Mouse (Mus musculus) CH12.LX (cell line): ENCODE results near the gene Gphb5. TPM values are rescaled to one million over a fixed set of nuclear protein-coding genes. Genes with fewer than 3 reads are reported as not detected.

Experiments used
- DNase-seq: peaks from one replicate; pipeline ENCODE4 v3.0.0-alpha.2; 2013; ENCODE audit errors: extremely low read depth
- H3K27ac ChIP-seq: 2 replicates; pipeline ENCODE4 v1.5.1; 2012; ENCODE audit warnings: low read depth, mild to moderate bottlenecking, control low read depth, moderate library complexity; ENCODE audit not compliant: insufficient read depth
- H3K27me3 ChIP-seq: replicated peaks from 2 replicates; pipeline ENCODE3; 2012; ENCODE audit warnings: inconsistent platforms
- H3K36me3 ChIP-seq, 2 experiments: replicated peaks in 1 of 2; 2 replicates each; pipeline versions ENCODE3 to v1.6.1; 2012; ENCODE audit warnings: inconsistent platforms in 1 of 2, low read length in 1 of 2, mild to moderate bottlenecking in 1 of 2, mixed read lengths in 1 of 2, moderate library complexity in 1 of 2; ENCODE audit not compliant: control insufficient read depth in 1 of 2, insufficient read depth in 1 of 2
- H3K4me1 ChIP-seq, 2 experiments: 2 replicates each; pipeline ENCODE4 v1.6.1; 2012; ENCODE audit warnings: inconsistent platforms in 1 of 2, moderate library complexity in 1 of 2; ENCODE audit not compliant: insufficient read depth in 2 of 2, control insufficient read depth in 1 of 2
- H3K4me2 ChIP-seq: 2 replicates; pipeline ENCODE4 v1.6.1; 2012; ENCODE audit warnings: low read depth, mild to moderate bottlenecking, control low read depth; ENCODE audit not compliant: poor library complexity, insufficient read depth, severe bottlenecking
- H3K4me3 ChIP-seq, 3 experiments: fragments of 150-350 bp in 1 of 3; sonication (generic) in 1 of 3; replicated peaks in 1 of 3; 2 replicates each; pipeline versions ENCODE3 to v1.5.1; 2011 to 2012; ENCODE audit warnings: low read depth in 2 of 3, low read length in 2 of 3, mild to moderate bottlenecking in 2 of 3, moderate library complexity in 2 of 3, control low read depth in 1 of 3, improper control_type of control experiment in 1 of 3, inconsistent platforms in 1 of 3, mixed read lengths in 1 of 3; ENCODE audit not compliant: poor library complexity in 1 of 3
- H3K79me2 ChIP-seq: replicated peaks from 2 replicates; pipeline ENCODE4 v1.6.1; 2012; ENCODE audit warnings: mild to moderate bottlenecking, moderate library complexity; ENCODE audit not compliant: control insufficient read depth, poor library complexity, insufficient read depth, severe bottlenecking; ENCODE audit errors: extremely low read depth
- H3K9ac ChIP-seq: 2 replicates; pipeline ENCODE4 v1.6.1; 2012; ENCODE audit warnings: low read depth, mild to moderate bottlenecking, control low read depth, moderate library complexity; ENCODE audit not compliant: insufficient read depth
- H3K9me3 ChIP-seq: replicated peaks from 2 replicates; pipeline ENCODE3; 2012; ENCODE audit warnings: low read length, inconsistent platforms, mixed read lengths
- BHLHE40 ChIP-seq: IDR thresholded peaks from 2 replicates; pipeline ENCODE4 v1.6.1; 2011; ENCODE audit warnings: mild to moderate bottlenecking, low read depth, low read length, improper control_type of control experiment
- CHD2 ChIP-seq: IDR thresholded peaks from 2 replicates; pipeline ENCODE4 v1.6.1; 2011; ENCODE audit warnings: low read length, improper control_type of control experiment
- CTCF ChIP-seq, 2 experiments: IDR thresholded peaks in 1 of 2; conservative IDR thresholded peaks in 1 of 2; 2 replicates each; pipeline ENCODE4 v1.5.1; 2011 to 2012; ENCODE audit warnings: low read depth in 2 of 2, low read length in 2 of 2, improper control_type of control experiment in 1 of 2, inconsistent platforms in 1 of 2, mild to moderate bottlenecking in 1 of 2, moderate library complexity in 1 of 2
- E2F4 ChIP-seq: IDR thresholded peaks from 2 replicates; pipeline ENCODE4 v1.6.1; 2011; ENCODE audit warnings: low read depth, low read length, improper control_type of control experiment; ENCODE audit not compliant: insufficient replicate concordance
- ELF1 ChIP-seq: IDR thresholded peaks from 2 replicates; pipeline ENCODE4 v1.6.1; 2014; ENCODE audit warnings: low read depth, mild to moderate bottlenecking, inconsistent platforms, low read length, improper control_type of control experiment
- ETS1 ChIP-seq: conservative IDR thresholded peaks from 2 replicates; pipeline ENCODE4 v1.6.1; 2012; ENCODE audit warnings: low read depth, mild to moderate bottlenecking, inconsistent platforms, low read length, improper control_type of control experiment, moderate library complexity
- JUN ChIP-seq: IDR thresholded peaks from 2 replicates; pipeline ENCODE4 v1.6.1; 2011; ENCODE audit warnings: low read depth, mild to moderate bottlenecking, low read length, improper control_type of control experiment, moderate library complexity; ENCODE audit not compliant: insufficient read depth
- JUND ChIP-seq: conservative IDR thresholded peaks from 2 replicates; pipeline ENCODE4 v1.6.1; 2011; ENCODE audit warnings: low read depth, low read length, improper control_type of control experiment
- KAT2A ChIP-seq: IDR thresholded peaks from 2 replicates; pipeline ENCODE4 v1.6.1; 2012; ENCODE audit warnings: low read length, improper control_type of control experiment, inconsistent platforms; ENCODE audit not compliant: insufficient replicate concordance
- MAFK ChIP-seq: IDR thresholded peaks from 2 replicates; pipeline ENCODE4 v1.6.1; 2011; ENCODE audit warnings: low read length, improper control_type of control experiment; ENCODE audit not compliant: insufficient replicate concordance
- MAX ChIP-seq: IDR thresholded peaks from 2 replicates; pipeline ENCODE4 v1.6.1; 2011; ENCODE audit warnings: low read length, improper control_type of control experiment
- MEF2A ChIP-seq: IDR thresholded peaks from 2 replicates; pipeline ENCODE4 v1.6.1; 2014; ENCODE audit warnings: low read depth, mild to moderate bottlenecking, inconsistent platforms, low read length, improper control_type of control experiment, borderline replicate concordance
- MXI1 ChIP-seq: IDR thresholded peaks from 2 replicates; pipeline ENCODE4 v1.6.1; 2011; ENCODE audit warnings: mild to moderate bottlenecking, low read depth, low read length, improper control_type of control experiment
- NELFE ChIP-seq: IDR thresholded peaks from 2 replicates; pipeline ENCODE4 v1.6.1; 2011; ENCODE audit warnings: low read depth, low read length, improper control_type of control experiment
- NRF1 ChIP-seq: IDR thresholded peaks from 2 replicates; pipeline ENCODE4 v1.6.1; 2014; ENCODE audit warnings: low read depth, mild to moderate bottlenecking, inconsistent platforms, low read length, improper control_type of control experiment, moderate library complexity
- PAX5 ChIP-seq: IDR thresholded peaks from 2 replicates; pipeline ENCODE4 v1.6.1; 2012; ENCODE audit warnings: low read length, inconsistent platforms, mixed read lengths
- POLR2A ChIP-seq: IDR thresholded peaks from 2 replicates; pipeline ENCODE4 v1.6.1; 2011; ENCODE audit warnings: low read depth, mild to moderate bottlenecking, improper control_type of control experiment, low read length
- POLR2AphosphoS2 ChIP-seq: IDR thresholded peaks from 2 replicates; pipeline ENCODE4 v1.6.1; 2011; ENCODE audit warnings: low read depth, low read length, improper control_type of control experiment
- RAD21 ChIP-seq: IDR thresholded peaks from 2 replicates; pipeline ENCODE4 v1.6.1; 2011; ENCODE audit warnings: low read depth, mild to moderate bottlenecking, low read length, improper control_type of control experiment, moderate library complexity
- RCOR1 ChIP-seq: conservative IDR thresholded peaks from 2 replicates; pipeline ENCODE4 v1.6.1; 2012; ENCODE audit warnings: low read depth, mild to moderate bottlenecking, inconsistent platforms, low read length, improper control_type of control experiment
- SMC3 ChIP-seq: IDR thresholded peaks from 2 replicates; pipeline ENCODE4 v1.6.1; 2011; ENCODE audit warnings: low read depth, low read length, improper control_type of control experiment
- TCF12 ChIP-seq: IDR thresholded peaks from 2 replicates; pipeline ENCODE4 v1.6.1; 2014; ENCODE audit warnings: low read depth, mild to moderate bottlenecking, inconsistent platforms, low read length, improper control_type of control experiment
- USF1 ChIP-seq: IDR thresholded peaks from 2 replicates; pipeline ENCODE4 v1.6.1; 2014; ENCODE audit warnings: low read depth, mild to moderate bottlenecking, inconsistent platforms, low read length, improper control_type of control experiment
- USF2 ChIP-seq: conservative IDR thresholded peaks from 2 replicates; pipeline ENCODE4 v1.6.1; 2011; ENCODE audit warnings: low read depth, low read length, improper control_type of control experiment
- ZC3H11A ChIP-seq: IDR thresholded peaks from 2 replicates; pipeline ENCODE4 v1.6.1; 2012; ENCODE audit warnings: low read depth, mild to moderate bottlenecking, inconsistent platforms, low read length, improper control_type of control experiment
- ZKSCAN1 ChIP-seq: IDR thresholded peaks from 2 replicates; pipeline ENCODE4 v1.6.1; 2012; ENCODE audit warnings: low read depth, inconsistent platforms, low read length, improper control_type of control experiment, borderline replicate concordance
- dilution Hi-C: fragments of 300-500 bp; cut with MboI; formaldehyde crosslinking; loops from 2 replicates; pipeline ENCODE4 v1.14.3; 2020; ENCODE audit warnings: low sequenced_read_pairs; ENCODE audit not compliant: extremely low pct_unique_long_range_greater_than_20kb, extremely low pct_ligation_motif_present
- in situ Hi-C: fragments of 300-500 bp; cut with MboI; formaldehyde crosslinking; loops from 3 replicates; pipeline ENCODE4 v1.14.3; 2019; ENCODE audit warnings: low sequenced_read_pairs, low pct_ligation_motif_present, low pct_unique_long_range_greater_than_20kb, mixed read lengths
- polyA plus RNA-seq: library from polyadenylated mRNA; unstranded; fragments of >175 nt; gene quantifications from 2 replicates; pipeline ENCODE4 v1.2.1, GENCODE M21; 2012; ENCODE audit warnings: low read depth; ENCODE audit not compliant: insufficient read length
- total RNA-seq, 2 experiments: library from RNA; depleted of rRNA; stranded (reverse); fragments of 300-350 nt in 1 of 2; fragments of >200 nt in 1 of 2; gene quantifications; 2 replicates each; pipeline ENCODE4 v1.2.3; 2012 to 2014

Gene Gphb5
- total and polyA plus RNA-seq, 3 experiments = not detected

DNA sequence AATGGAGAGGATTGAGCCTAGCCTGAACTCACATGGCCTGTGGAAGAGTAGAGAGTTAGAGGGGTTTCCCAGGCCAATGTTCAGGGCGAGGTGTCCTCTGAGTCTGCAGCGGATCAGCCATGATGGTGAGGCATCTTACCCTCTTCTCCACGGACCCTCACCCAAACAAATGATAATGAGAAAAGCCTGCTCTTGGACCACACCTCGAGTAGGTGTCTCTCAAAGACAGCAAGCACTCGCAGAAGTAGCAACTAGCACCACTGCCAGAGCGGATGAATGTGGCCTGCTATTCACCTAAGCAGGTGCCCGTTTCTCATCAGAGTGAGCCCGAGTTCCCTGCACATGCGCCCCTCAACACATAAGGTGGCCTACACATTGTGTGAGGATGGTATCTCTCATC lies 29.9 kb downstream of the Gphb5 start:
- no peaks in the 10 kb centered on the region for H3K9me3 ChIP-seq
- in situ Hi-C loops = no loop called here

DNA sequence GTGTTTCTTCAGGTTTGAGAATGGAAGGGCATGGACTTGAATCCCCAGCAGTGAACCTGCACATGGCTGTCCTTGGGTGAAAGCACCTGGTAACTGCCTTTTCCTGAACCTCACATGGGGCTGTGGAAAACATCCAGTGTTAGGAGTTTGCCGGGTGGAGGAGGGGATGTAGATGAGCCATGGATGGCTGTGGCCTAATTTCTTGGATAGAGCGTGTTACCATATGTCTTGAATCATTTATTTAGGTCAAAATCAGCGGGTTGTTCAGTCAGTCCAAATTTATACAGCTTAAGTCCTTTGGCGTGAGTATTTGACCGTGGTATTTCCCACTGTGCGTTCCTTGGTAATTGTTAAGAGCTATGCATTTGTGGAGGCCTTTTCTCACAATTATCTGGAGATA lies 40.5 kb downstream of the Gphb5 start:
- dilution Hi-C loops (no loop called here), in situ Hi-C loops (no loop called here)
- H3K36me3 ChIP-seq = no peaks in the 10 kb centered on the region
- no peak overlapping the region for H3K4me3 ChIP-seq
- H3K4me1 ChIP-seq = peaks cover 0 to 6% of the 10 kb centered on the region in 2 experiments; a peak in 2 of 4 replicates
- H3K79me2 ChIP-seq = no peaks in the 10 kb centered on the region
- no peak for TF ChIP-seq E2F4
- TF ChIP-seq MXI1 = no peak
- no peak for TF ChIP-seq NELFE
- TF ChIP-seq USF2 = no peak
- TF ChIP-seq ZC3H11A = no peak
- no peak for TF ChIP-seq ELF1
- TF ChIP-seq CTCF (conservative IDR thresholded peaks at IDR 0.05 in 1 of 2, IDR thresholded peaks at IDR 0.05 in 1 of 2; ENCODE audit: low read depth in 2 of 2, low read length in 2 of 2) = no peak
- no peak for TF ChIP-seq USF1
- no peak for TF ChIP-seq BHLHE40
- TF ChIP-seq RCOR1 = no peak
- no peak for TF ChIP-seq KAT2A
- no peak for TF ChIP-seq PAX5
- no peaks in the 10 kb centered on the region for H3K27me3 ChIP-seq
- no peak for DNase-seq
- no peak overlapping the region for H3K27ac ChIP-seq
- H3K4me2 ChIP-seq = no peak overlapping the region
- no peak overlapping the region for H3K9ac ChIP-seq
- H3K9me3 ChIP-seq = no peaks in the 10 kb centered on the region

More for the DNA sequence above, 29.9 kb downstream of the Gphb5 start:
- dilution Hi-C loops = no loop called here
- Histone ChIP-seq H3K27ac (no peak overlapping the region), H3K27me3 (no peaks in the 10 kb centered on the region), H3K9ac (no peak overlapping the region), H3K4me3 (no peak overlapping the region), H3K36me3 (no peaks in the 10 kb centered on the region), H3K79me2 (no peaks in the 10 kb centered on the region), H3K4me1 (no peaks in the 10 kb centered on the region), H3K4me2 (no peak overlapping the region)
- no peak for TF ChIP-seq ZKSCAN1
- TF ChIP-seq POLR2AphosphoS2 = no peak
- TF ChIP-seq CHD2 = no peak
- no peak for TF ChIP-seq RAD21
- no peak for TF ChIP-seq ZC3H11A
- no peak for TF ChIP-seq NRF1
- no peak for TF ChIP-seq JUN
- no peak for TF ChIP-seq ELF1
- no peak for TF ChIP-seq SMC3
- no peak for TF ChIP-seq USF1
- TF ChIP-seq CTCF (conservative IDR thresholded peaks at IDR 0.05 in 1 of 2, IDR thresholded peaks at IDR 0.05 in 1 of 2; ENCODE audit: low read depth in 2 of 2, low read length in 2 of 2) = no peak
- no peak for TF ChIP-seq TCF12
- TF ChIP-seq JUND = no peak
- no peak for TF ChIP-seq ETS1
- no peak for TF ChIP-seq MAFK
- no peak for TF ChIP-seq MEF2A
- TF ChIP-seq MAX = no peak
- no peak for TF ChIP-seq POLR2A
- TF ChIP-seq BHLHE40 = no peak
- no peak for DNase-seq
